Mouse (Mus musculus): Measurements from ENCODE around the gene Cyb5b. TPM values are rescaled to one million over a fixed set of nuclear protein-coding genes. Genes with fewer than 3 reads are reported as not detected.
"Not testable (repeated sequence)": the region's sequence is repeated elsewhere in the genome, so short reads cannot be mapped to it uniquely, and the experiment has no call there.

Gene Cyb5b
- polyA plus RNA-seq, 1 experiment from 2014 or later: 102 TPM

DNA sequence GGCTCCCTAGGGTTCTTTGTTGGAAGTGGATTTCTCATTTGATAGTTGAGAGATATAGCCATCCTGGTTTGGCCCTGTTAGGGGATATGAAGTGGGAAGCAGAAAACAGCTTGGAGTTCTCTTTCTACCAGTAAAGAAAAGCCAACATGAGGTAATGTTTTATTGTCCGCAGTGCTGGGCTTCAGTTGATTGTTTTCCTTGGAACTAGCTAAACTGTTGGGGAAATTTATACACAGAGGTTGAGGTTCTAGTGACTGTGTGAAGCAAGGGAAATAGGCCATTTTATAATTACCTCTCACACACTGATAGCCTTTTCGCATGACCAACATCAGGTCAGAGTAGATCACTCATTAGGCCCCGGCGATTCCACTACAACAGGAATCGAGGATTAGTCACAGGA lies 37.2 kb downstream of the Cyb5b start:
- H3K27me3 ChIP-seq: no peaks in the 10 kb centered on the region
- 66% methylated on average over 5 of the region's 5 CpGs for WGBS
- no peaks in the 10 kb centered on the region for H3K4me1 ChIP-seq
- peaks cover 41% of the 10 kb centered on the region for H3K36me3 ChIP-seq (ENCODE audit: poor library complexity, severe bottlenecking)
- no peak overlapping the region for H3K4me3 ChIP-seq
- H3K27ac ChIP-seq: no peak overlapping the region
- H3K9ac ChIP-seq: no peak overlapping the region
- ATAC-seq: no peak
- H3K9me3 ChIP-seq (replicated peaks): no peaks in the 10 kb centered on the region
- no peak overlapping the region for H3K4me2 ChIP-seq

DNA sequence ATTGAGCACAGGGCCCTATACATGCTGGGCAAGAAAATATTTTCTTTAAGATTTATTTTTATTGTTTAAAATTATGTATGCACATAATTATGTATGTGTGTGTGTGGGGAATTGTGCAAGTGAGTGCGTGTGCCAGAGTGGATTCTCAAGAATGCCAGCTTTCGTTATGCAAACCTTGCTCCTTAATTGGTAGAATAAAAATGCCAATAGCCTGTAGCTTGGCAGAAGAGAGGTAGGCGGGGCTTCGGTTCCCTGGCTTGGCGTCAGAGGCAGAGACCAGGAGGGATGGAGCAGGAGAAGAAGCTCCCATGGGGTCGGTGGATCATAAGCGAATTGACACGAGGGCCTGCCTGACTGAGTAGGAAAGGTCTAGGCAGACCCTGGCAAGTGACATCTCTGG lies 42.2 kb downstream of the Cyb5b start:
- no peak overlapping the region for H3K9ac ChIP-seq
- no peak for ATAC-seq
- no peaks in the 10 kb centered on the region for H3K9me3 ChIP-seq (replicated peaks)
- H3K27ac ChIP-seq: no peak overlapping the region
- no peak overlapping the region for H3K4me3 ChIP-seq
- H3K4me2 ChIP-seq: no peak overlapping the region
- WGBS: 61% methylated on average over 8 of the region's 8 CpGs
- H3K4me1 ChIP-seq: no peaks in the 10 kb centered on the region
- H3K36me3 ChIP-seq (ENCODE audit: poor library complexity, severe bottlenecking): no peaks in the 10 kb centered on the region
- no peaks in the 10 kb centered on the region for H3K27me3 ChIP-seq

DNA sequence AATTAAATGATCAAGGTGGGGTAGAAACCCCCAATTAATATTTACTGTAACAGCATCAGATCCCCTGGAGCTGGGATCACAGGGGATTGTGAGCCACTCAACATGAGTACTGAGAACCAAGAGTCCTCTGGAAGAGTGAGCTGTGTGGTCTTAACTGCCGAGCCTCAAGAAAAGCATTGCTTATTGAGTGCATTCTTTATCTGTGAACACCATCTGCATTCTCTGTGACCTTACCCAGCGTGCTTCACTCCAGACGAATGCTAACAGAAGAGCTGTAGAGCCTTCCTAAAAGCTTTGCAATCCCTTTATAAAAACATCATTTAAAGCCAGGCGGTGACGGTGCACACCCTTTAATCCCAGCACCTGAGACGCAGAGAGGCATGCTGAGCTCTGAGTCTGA lies 42.9 kb downstream of the Cyb5b start:
- no peaks in the 10 kb centered on the region for H3K36me3 ChIP-seq (ENCODE audit: poor library complexity, severe bottlenecking)
- no peak overlapping the region for H3K27ac ChIP-seq
- H3K4me3 ChIP-seq: no peak overlapping the region
- no peak for ATAC-seq
- no peak overlapping the region for H3K9ac ChIP-seq
- H3K4me2 ChIP-seq: no peak overlapping the region
- H3K27me3 ChIP-seq: no peaks in the 10 kb centered on the region
- no peaks in the 10 kb centered on the region for H3K4me1 ChIP-seq
- H3K9me3 ChIP-seq (replicated peaks): no peaks in the 10 kb centered on the region
- WGBS: 71% methylated on average over 6 of the region's 6 CpGs

DNA sequence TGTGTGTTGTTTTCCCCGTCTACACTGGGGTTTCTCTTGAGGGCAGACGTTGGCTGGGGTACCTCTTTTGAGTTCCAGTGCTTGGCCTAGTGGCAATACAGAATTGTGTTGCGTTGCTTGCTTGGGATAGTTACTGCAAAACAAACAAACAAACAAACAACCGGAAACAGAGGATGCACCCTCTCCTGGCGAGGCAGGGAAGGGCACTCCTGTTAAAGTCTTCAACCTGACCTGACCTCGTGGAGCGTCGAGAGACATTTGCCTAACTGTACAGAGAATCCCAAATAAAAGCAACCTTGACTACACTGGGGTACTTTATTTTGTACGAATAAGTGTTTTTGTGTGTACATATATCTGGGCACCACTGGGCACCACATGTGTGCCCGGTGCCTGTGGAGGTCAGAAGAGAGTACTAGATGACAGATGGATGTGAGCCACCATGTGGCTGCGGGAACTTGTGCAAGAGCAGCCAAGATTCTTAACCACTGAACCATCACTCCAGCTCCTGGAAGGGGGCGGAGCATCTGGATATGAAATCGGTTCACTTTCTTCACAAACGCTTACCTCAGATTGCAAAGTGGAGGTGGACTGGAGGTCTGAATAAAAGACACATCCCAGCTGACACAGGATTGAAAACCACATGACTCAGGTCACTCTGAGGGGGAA lies 44.5 kb downstream of the Cyb5b start:
- WGBS: 93% methylated on average over 14 of the region's 14 CpGs
- Histone ChIP-seq H3K4me2 (no peak overlapping the region), H3K9ac (no peak overlapping the region), H3K27ac (no peak overlapping the region), H3K9me3 (replicated peaks) (no peaks in the 10 kb centered on the region), H3K27me3 (no peaks in the 10 kb centered on the region), H3K4me3 (no peak overlapping the region), H3K36me3 (ENCODE audit: poor library complexity, severe bottlenecking) (no peaks in the 10 kb centered on the region), H3K4me1 (no peaks in the 10 kb centered on the region)
- ATAC-seq: no peak

DNA sequence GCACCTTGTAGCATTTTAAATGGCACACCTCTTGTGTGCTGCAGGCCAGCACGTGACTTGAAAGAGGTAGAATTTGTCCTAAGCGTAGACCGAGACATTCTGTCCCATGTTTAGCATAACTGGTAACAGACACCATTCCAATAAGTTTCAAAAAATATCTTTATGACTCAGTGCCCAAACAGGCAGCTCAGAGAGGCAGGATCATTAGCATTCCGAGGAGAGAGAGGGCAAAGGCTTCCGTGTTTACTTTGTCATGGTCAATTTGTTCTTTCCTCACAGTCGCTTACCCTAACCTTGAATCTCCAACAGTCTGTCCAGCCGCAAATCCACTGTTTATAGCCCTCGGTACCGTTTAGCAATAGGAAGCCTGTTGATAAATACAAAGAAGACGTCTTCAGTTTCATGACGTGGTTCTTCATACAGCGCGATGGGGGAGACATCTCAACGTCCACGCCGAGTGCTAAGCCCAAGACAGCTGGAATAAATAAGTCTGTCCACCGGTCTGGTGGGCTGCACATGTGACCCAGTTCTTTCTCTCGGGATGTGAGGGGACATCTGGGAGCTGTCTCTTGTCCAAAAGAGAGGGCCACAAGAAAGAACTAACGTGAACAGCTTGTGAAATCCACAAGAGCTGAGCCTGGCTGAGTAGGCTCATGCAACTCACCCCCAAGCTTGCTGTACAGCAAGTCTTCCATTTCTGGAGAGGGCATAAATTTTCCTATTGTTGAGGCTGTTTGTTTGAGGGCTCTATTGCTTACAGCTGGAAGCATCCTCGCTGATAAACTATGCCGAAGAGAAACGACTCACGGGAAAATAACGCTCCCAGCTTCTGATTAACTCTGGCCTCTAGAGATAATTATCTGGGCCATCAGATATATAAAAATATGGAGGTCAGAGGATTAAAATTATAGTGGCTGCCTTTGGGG lies 47.7 kb downstream of the Cyb5b start:
- H3K27ac ChIP-seq: no peak overlapping the region
- no peak for ATAC-seq
- no peaks in the 10 kb centered on the region for H3K27me3 ChIP-seq
- 80% methylated on average over 24 of the region's 24 CpGs for WGBS
- no peaks in the 10 kb centered on the region for H3K36me3 ChIP-seq (ENCODE audit: poor library complexity, severe bottlenecking)
- H3K4me3 ChIP-seq: no peak overlapping the region
- H3K4me2 ChIP-seq: no peak overlapping the region
- no peaks in the 10 kb centered on the region for H3K9me3 ChIP-seq (replicated peaks)
- H3K9ac ChIP-seq: no peak overlapping the region
- no peaks in the 10 kb centered on the region for H3K4me1 ChIP-seq

DNA sequence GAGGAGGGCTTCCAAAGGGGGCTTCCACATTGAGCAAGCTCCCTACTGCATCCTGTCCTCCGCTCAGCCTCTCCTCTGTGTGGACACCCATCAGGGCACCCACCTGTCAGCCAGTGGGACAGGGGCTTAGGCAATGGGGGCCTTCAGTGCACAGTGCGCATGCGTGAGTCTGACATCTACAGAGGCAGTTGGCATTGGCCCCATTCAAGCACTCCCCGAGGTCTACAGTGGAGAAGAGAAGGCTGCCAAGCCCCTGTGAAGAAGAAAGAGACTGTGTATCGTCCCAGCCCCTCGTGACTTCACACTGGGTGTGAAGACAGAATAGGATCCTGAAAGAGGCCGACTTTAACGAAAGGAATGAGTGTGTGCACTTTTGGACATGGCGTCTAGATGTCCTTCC lies 54.7 kb downstream of the Cyb5b start:
- no peak for ATAC-seq
- Histone ChIP-seq H3K4me3 (no peak overlapping the region), H3K9ac (no peak overlapping the region), H3K4me1 (no peaks in the 10 kb centered on the region), H3K36me3 (ENCODE audit: poor library complexity, severe bottlenecking) (no peaks in the 10 kb centered on the region), H3K9me3 (replicated peaks) (no peaks in the 10 kb centered on the region), H3K27me3 (no peaks in the 10 kb centered on the region), H3K27ac (no peak overlapping the region), H3K4me2 (no peak overlapping the region)
- WGBS: 85% methylated on average over 9 of the region's 9 CpGs

DNA sequence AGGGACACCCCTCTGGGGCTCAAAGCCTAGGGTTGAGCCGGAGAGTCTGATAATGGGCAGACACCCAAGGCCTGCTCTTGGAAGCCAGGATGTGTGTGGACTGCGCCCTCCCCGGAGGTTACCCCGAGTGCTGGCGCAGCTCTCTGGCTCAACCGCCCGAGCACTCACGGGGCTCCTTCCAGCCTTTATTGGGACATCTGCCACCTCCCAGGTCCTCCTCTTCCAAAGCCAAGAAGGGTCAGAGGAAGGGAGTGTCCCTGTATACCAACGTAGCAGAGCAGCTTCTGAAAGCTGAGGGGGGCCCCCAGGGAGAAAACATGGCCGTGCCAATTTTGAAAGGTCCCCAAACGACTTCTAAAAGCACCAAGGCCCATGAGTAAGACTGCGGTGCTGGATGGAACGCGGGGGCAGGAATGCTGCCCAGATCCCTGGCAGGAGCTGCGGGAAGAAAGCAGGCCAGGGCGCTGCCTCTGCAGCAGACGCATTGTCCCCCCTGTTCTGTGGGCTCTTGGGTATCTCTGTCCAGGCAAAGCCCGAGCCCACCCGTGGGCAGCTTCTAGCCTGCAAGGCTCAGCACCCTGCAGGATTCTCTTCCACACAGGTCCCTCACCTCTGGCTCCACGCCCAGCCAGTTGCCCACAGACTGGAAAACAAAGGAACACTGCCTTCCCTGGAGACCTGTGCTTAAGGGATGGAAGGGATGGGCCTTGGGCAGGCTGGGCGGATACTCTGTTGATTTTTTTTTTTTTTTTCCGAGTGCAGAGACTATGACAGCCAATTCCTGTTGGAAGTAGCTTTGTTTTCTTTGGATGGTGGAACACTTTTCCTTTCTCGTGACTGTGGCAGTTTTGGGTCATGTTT lies 55.5 kb downstream of the Cyb5b start:
- H3K4me3 ChIP-seq: no peak overlapping the region
- H3K36me3 ChIP-seq (ENCODE audit: poor library complexity, severe bottlenecking): no peaks in the 10 kb centered on the region
- H3K4me2 ChIP-seq: no peak overlapping the region
- no peaks in the 10 kb centered on the region for H3K9me3 ChIP-seq (replicated peaks)
- no peak for ATAC-seq
- H3K27ac ChIP-seq: 0 out of 2 replicates have a peak overlapping the region, but pooled peaks have one; percentile 26
- WGBS: 74% methylated on average over 23 of the region's 23 CpGs
- no peak overlapping the region for H3K9ac ChIP-seq
- no peaks in the 10 kb centered on the region for H3K27me3 ChIP-seq
- H3K4me1 ChIP-seq: no peaks in the 10 kb centered on the region

DNA sequence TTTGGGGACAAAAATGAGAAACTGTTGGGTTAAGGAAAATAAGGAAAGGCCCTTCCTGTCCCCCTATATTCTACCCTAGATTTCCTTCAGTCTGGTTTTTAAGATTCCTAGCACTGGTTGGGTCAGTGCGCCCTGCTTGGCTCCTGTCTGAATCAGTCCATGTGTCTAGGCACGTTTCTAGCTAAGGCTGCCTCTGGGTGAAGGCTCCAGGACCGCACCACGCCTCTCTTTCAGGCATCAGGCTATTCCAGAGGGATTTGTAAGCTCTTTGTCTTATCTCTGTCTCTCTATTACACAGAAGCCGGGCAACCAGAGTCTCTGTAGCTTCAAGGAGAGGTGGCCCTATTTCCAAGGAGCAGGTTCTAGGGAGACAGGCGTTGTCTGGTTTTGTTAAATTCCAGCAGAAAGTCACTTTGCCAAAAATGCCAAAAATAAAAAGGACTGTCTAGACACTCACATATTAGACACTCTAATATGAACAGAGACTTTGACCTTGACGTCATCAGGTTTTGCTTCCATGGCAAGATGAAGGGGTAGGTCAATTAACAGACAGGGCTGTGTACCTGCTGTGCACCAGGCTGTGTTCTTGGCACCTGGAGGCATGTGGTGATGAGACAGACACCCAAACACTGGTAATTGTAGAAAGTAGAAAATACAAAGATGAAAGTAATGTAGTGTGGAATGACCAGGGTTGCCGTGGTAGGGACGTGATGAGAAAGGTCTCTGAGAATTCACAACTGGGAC lies 56.5 kb downstream of the Cyb5b start:
- Histone ChIP-seq H3K9ac (no peak overlapping the region), H3K9me3 (replicated peaks) (no peaks in the 10 kb centered on the region), H3K4me3 (no peak overlapping the region), H3K27ac (no peak overlapping the region), H3K4me2 (no peak overlapping the region), H3K27me3 (no peaks in the 10 kb centered on the region), H3K4me1 (no peaks in the 10 kb centered on the region), H3K36me3 (ENCODE audit: poor library complexity, severe bottlenecking) (no peaks in the 10 kb centered on the region)
- 85% methylated on average over 9 of the region's 9 CpGs for WGBS
- ATAC-seq: no peak

DNA sequence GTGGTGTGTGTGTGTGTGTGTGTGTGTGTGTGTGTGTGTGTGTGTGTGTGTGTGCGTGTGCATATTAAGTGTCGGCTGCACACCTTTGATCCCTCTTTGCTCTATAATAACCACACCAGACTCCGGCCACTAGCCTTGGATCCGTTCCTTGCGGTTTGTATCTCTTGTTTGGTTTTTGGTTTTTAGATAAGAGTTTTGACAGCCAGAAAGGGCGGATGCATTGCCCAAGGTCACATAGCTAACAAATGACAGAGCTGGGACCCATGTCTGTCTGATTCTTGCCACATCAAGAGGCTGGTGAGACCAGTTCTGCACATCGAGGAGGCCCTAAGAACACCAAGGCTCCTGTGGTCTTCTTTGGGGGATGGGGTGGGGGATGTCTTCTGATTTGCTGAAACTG lies 58.7 kb downstream of the Cyb5b start:
- Histone ChIP-seq H3K4me3 (no peak overlapping the region), H3K4me2 (no peak overlapping the region), H3K27ac (no peak overlapping the region), H3K4me1 (no peaks in the 10 kb centered on the region), H3K27me3 (no peaks in the 10 kb centered on the region), H3K36me3 (ENCODE audit: poor library complexity, severe bottlenecking) (no peaks in the 10 kb centered on the region), H3K9ac (no peak overlapping the region), H3K9me3 (replicated peaks) (no peaks in the 10 kb centered on the region)
- no peak for ATAC-seq
- WGBS: 83% methylated on average over 7 of the region's 7 CpGs

DNA sequence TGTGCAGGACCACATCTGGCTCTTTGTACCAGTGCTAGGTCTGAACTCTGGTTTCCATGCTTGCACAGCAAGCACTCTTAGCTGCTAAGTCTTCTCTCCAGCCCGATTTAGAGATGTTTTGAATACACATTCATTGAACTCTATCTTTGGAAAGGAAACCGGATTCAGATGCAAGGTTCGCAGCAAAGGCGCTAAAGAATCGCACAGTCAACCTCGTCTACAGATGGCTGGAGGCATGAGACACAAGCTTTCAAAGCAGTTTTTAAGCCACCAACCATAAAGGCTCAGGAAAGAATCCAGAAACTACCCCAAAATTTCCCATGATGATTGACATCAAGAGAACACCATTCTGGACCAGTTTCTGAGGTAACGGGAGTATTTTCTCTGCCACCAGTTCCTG lies 61.6 kb downstream of the Cyb5b start:
- H3K4me3 ChIP-seq: no peak overlapping the region
- H3K9me3 ChIP-seq (replicated peaks): no peaks in the 10 kb centered on the region
- H3K9ac ChIP-seq: no peak overlapping the region
- no peaks in the 10 kb centered on the region for H3K27me3 ChIP-seq
- no peak for ATAC-seq
- no peaks in the 10 kb centered on the region for H3K36me3 ChIP-seq (ENCODE audit: poor library complexity, severe bottlenecking)
- no peaks in the 10 kb centered on the region for H3K4me1 ChIP-seq
- no peak overlapping the region for H3K27ac ChIP-seq
- WGBS: 93% methylated on average over 7 of the region's 7 CpGs
- no peak overlapping the region for H3K4me2 ChIP-seq

DNA sequence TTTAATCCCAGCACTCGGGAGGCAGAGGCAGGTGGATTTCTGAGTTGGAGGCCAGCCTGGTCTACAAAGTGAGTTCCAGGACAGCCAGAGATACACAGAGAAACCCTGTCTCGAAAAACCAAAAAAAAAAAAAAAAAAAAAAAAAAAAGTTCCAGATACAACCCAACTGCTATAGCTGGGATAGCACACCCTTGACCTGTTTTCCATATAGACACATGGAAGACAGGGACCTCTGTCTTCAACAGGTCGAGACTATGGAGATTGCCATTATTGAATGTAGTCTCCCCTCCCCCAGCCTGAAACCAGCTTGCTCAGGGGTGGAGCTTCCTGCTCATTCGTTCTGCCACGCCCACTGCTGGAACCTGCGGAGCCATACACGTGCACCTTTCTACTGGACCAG lies 66.8 kb downstream of the Cyb5b start:
- not testable (repeated sequence) for H3K27me3 ChIP-seq; H3K36me3 ChIP-seq (ENCODE audit: poor library complexity, severe bottlenecking); H3K9me3 ChIP-seq (replicated peaks); H3K4me1 ChIP-seq; H3K9ac ChIP-seq; H3K4me3 ChIP-seq; H3K27ac ChIP-seq; H3K4me2 ChIP-seq; ATAC-seq
- 82% methylated on average over 7 of the region's 7 CpGs for WGBS

Measured in forebrain, embryonic 13.5 days (tissue).